Mouse (Mus musculus) myocyte (in vitro differentiated cells): ENCODE results near the gene Fam53a.

ENCODE experiments used
- MAX ChIP-seq: IDR thresholded peaks from one replicate; pipeline ENCODE4 v1.6.1; 2011; ENCODE audit warnings: low read depth, mild to moderate bottlenecking, control low read depth
- POLR2A ChIP-seq: IDR thresholded peaks from one replicate; pipeline ENCODE4 v1.6.1; 2011; ENCODE audit warnings: low read depth, mild to moderate bottlenecking, control low read depth, moderate library complexity; ENCODE audit not compliant: insufficient read length
- REST ChIP-seq: IDR thresholded peaks from one replicate; pipeline ENCODE4 v1.6.1; 2011; ENCODE audit warnings: mild to moderate bottlenecking, control low read depth, moderate library complexity; ENCODE audit not compliant: insufficient read depth, insufficient read length

DNA sequence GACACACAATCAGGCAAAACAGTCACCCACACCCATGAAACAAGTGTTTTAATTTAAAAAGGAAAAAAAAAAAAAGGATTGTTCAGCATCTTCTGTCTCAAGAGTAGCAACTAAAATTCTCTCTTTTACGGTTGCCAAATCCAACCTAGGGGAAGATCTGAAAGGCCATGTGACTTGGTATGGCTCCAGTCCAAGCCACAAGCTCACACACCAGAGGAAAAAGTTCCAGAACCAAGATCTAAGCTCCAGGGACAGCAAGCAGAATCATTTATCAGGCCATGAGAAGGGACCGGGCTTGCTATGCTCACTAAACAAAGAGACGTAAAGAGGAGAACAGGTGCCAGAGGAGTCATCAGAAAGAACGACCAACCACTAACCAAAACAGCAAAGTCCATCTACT lies 1.5 kb downstream of the Fam53a start:
- TF ChIP-seq MAX (no peak), POLR2A (no peak), REST (no peak)
